Mouse (Mus musculus) A20 (cell line): Measurements from ENCODE around the gene Fcrl5.
A peak's percentile ranks its signal among the peaks of the same experiment; 100 is the strongest.

Experiments used
- DNase-seq: peaks from one replicate; pipeline ENCODE4 v3.0.0-alpha.2; 2011; ENCODE audit warnings: low read depth, low spot score

Fcrl5 gene

DNA sequence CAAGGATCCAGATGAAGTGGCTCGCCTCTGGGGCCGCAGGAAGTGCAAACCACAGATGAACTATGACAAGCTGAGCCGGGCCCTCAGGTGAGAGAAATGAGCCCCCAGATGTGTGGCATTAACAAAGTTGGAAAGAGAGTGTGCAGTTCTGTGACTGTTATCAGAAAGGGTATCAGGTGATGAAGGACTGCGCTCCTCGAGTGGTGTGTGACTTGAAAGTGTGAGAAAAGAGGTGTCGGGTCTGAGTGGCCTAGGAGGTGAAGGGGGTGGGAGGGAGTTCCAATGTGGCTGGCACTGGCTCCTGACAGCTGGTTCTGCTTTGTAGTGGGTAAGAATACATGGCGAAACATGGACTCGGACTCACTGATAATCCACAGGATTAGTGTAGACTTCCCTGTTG is 92.4 kb downstream of the Fcrl5 start:
- no peak for DNase-seq

DNA sequence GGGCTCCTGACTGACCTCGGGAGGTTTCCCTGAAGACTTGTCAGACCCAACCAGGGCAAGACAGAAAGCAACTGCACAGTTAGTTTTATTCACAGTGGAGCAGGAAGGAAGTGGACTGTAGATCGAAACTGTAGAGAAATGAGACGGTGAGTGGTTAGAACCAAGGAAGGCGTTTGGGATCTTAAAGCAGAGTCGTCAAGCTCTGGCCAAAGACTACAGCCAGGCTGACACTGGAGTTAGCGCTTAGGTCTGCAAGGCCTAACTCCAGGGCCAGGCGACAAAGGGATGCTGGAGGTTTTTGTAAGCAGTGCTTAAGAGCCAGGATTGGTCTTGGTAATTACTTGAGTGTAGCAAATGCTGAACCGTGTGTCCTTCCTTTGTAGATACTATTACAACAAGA is 93.3 kb downstream of the Fcrl5 start:
- DNase-seq: no peak

DNA sequence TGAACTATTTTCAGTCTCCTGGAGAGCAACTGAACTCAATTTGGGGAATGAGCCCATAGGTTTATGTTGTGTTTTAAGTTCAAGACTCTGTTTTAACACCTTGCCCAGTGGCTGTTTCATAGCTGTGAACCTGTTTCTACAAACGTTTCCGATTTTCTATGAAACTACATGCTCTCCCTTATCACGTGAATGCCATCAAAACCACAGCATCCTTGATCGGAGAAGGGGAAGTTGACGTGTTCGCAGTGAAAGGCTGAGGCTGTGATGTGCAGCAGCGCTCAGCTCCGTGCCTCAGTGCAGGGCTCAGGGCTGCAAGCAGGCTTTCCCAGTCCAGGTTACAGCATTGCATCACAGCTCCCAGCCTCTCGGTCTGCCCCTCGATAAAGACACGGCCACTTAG is 94.0 kb downstream of the Fcrl5 start:
- DNase-seq: no peak

- no peak for DNase-seq
Measured at GRCm38 (mm10) chr3:87530234-87530633, 94.7 kb downstream of the Fcrl5 start.

DNA sequence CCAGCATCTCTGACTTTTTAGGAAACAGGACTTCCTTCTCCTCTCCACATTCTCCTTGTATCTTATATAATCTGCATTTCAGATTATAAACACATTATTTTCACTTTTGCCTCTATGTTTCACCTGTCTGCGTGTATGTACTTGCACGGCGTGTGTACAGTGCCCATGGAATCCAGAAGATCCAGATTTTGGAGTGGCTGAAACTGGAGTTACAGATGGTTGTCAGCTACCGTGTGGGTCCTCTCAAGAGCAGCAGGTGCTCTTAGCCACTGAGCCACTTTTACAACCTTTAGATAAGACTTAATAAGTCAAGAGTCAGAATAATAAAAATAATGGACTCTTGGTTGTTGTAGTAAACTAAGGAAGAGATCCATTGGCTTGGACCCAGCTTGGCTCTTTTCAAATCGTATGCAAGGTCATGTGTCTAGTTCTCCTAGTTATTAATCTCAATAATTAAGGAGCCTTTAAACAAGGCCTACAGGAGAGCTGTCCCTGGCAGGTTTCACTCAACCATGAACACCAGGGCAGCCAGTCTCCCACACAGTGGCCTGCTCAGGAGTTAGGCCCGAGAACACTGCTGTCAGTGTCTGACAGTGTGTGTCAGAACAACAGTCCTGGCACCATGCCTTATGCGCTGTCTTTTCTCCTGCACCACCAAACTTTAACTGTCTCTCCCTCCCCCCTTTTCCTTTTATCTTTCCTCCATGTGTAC is 98.2 kb downstream of the Fcrl5 start:
- no peak for DNase-seq

- DNase-seq: no peak
Measured at GRCm38 (mm10) chr3:87538034-87538433, 102.5 kb downstream of the Fcrl5 start.

- no peak for DNase-seq
Measured at GRCm38 (mm10) chr3:87540028-87540675, 104.6 kb downstream of the Fcrl5 start.

- DNase-seq: no peak
Measured at GRCm38 (mm10) chr3:87540714-87541113, 105.1 kb downstream of the Fcrl5 start.

DNA sequence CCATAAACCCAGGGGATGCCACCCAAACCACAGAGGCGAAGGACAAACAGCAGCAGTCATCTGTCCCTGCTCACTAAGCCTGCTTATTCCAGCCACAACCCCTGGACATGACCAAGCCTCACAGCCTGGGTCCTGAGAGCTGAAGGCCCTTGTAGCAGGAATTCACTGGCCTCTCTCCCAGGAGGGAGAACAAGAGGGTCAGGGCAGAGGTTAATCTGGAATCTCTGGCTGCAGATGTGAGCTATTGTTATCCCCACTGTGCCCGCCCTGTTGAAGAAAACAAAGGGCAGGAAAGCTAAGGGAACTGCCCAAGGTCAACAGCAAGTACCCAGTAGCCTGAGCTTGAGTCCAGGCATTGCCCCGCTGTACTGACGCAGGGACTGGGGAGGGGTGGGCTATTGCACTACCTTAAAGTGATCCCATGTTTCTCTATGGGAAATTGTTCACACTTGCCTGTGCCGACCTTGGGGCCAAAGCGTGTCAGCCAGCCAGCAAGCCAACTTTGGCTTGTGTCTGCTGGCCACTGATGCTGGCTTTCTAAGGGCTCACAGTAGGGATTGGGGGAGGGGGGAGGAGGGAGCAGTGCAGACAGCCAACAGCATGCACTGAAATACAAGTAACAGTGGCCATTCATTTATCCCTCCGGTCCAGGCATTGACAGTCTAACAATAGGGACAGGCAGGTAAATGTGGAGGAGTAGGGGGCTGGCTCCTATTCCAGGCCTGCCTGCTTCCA is 107.1 kb downstream of the Fcrl5 start:
- DNase-seq: no peak

- DNase-seq: no peak
Measured at GRCm38 (mm10) chr3:87545554-87545953, 110.0 kb downstream of the Fcrl5 start.

DNA sequence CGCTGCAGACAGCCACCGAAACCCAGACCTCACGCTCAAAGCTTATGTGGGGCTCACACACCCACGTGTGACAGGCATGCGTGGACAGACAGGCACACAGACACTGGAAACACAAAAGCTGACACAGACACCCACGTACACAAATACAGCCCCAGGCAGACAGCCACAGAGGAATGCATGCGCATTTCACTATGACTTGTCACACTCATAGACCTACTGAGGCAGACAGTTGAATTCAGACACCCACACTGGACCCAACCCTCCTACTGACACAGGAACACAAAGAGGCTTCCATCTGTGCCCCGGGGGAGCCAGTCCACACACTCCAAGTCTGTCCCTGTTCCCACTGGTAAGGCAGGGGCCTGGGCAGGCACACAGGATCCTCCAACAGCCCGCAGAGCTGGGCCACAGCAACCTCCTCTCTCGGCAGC is 110.7 kb downstream of the Fcrl5 start:
- DNase-seq: no peak

GRCm38 (mm10) chr3:87549908-87550307 is 114.3 kb downstream of the Fcrl5 start:
- DNase-seq: peak; percentile 41
